Mouse (Mus musculus) liver, embryonic 14.5 days (tissue): ENCODE results near the gene Hmcn2.

Experiments
- CTCF ChIP-seq: IDR thresholded peaks from 2 replicates; pipeline ENCODE4 v1.5.1; 2016; ENCODE audit warnings: antibody characterized with exemption, low read depth, control low read depth
- EP300 ChIP-seq: IDR thresholded peaks from 2 replicates; pipeline ENCODE4 v1.6.1; 2016; ENCODE audit warnings: antibody characterized with exemption, low read depth

GRCm38 (mm10) chr2:31469931-31470682 lies 155.9 kb downstream of the Hmcn2 start, which contains the start of gene Ass1:
- TF ChIP-seq CTCF = peak; percentile 44
- TF ChIP-seq EP300 = no peak
